Mouse (Mus musculus) CH12.LX (cell line): ENCODE results near the gene Ltbp2. TPM values are rescaled to one million over a fixed set of nuclear protein-coding genes. Genes with fewer than 3 reads are reported as not detected.

Experiments used
- DNase-seq: peaks from one replicate; pipeline ENCODE4 v3.0.0-alpha.2; 2013; ENCODE audit errors: extremely low read depth
- H3K27ac ChIP-seq: 2 replicates; pipeline ENCODE4 v1.5.1; 2012; ENCODE audit warnings: low read depth, mild to moderate bottlenecking, control low read depth, moderate library complexity; ENCODE audit not compliant: insufficient read depth
- H3K27me3 ChIP-seq: replicated peaks from 2 replicates; pipeline ENCODE3; 2012; ENCODE audit warnings: inconsistent platforms
- H3K36me3 ChIP-seq, 2 experiments: replicated peaks in 1 of 2; 2 replicates each; pipeline versions ENCODE3 to v1.6.1; 2012; ENCODE audit warnings: inconsistent platforms in 1 of 2, low read length in 1 of 2, mild to moderate bottlenecking in 1 of 2, mixed read lengths in 1 of 2, moderate library complexity in 1 of 2; ENCODE audit not compliant: control insufficient read depth in 1 of 2, insufficient read depth in 1 of 2
- H3K4me1 ChIP-seq, 2 experiments: 2 replicates each; pipeline ENCODE4 v1.6.1; 2012; ENCODE audit warnings: inconsistent platforms in 1 of 2, moderate library complexity in 1 of 2; ENCODE audit not compliant: insufficient read depth in 2 of 2, control insufficient read depth in 1 of 2
- H3K4me2 ChIP-seq: 2 replicates; pipeline ENCODE4 v1.6.1; 2012; ENCODE audit warnings: low read depth, mild to moderate bottlenecking, control low read depth; ENCODE audit not compliant: poor library complexity, insufficient read depth, severe bottlenecking
- H3K4me3 ChIP-seq, 3 experiments: fragments of 150-350 bp in 1 of 3; sonication (generic) in 1 of 3; replicated peaks in 1 of 3; 2 replicates each; pipeline versions ENCODE3 to v1.5.1; 2011 to 2012; ENCODE audit warnings: low read depth in 2 of 3, low read length in 2 of 3, mild to moderate bottlenecking in 2 of 3, moderate library complexity in 2 of 3, control low read depth in 1 of 3, improper control_type of control experiment in 1 of 3, inconsistent platforms in 1 of 3, mixed read lengths in 1 of 3; ENCODE audit not compliant: poor library complexity in 1 of 3
- H3K79me2 ChIP-seq: replicated peaks from 2 replicates; pipeline ENCODE4 v1.6.1; 2012; ENCODE audit warnings: mild to moderate bottlenecking, moderate library complexity; ENCODE audit not compliant: control insufficient read depth, poor library complexity, insufficient read depth, severe bottlenecking; ENCODE audit errors: extremely low read depth
- H3K9ac ChIP-seq: 2 replicates; pipeline ENCODE4 v1.6.1; 2012; ENCODE audit warnings: low read depth, mild to moderate bottlenecking, control low read depth, moderate library complexity; ENCODE audit not compliant: insufficient read depth
- H3K9me3 ChIP-seq: replicated peaks from 2 replicates; pipeline ENCODE3; 2012; ENCODE audit warnings: low read length, inconsistent platforms, mixed read lengths
- BHLHE40 ChIP-seq: IDR thresholded peaks from 2 replicates; pipeline ENCODE4 v1.6.1; 2011; ENCODE audit warnings: mild to moderate bottlenecking, low read depth, low read length, improper control_type of control experiment
- CHD2 ChIP-seq: IDR thresholded peaks from 2 replicates; pipeline ENCODE4 v1.6.1; 2011; ENCODE audit warnings: low read length, improper control_type of control experiment
- CTCF ChIP-seq, 2 experiments: IDR thresholded peaks in 1 of 2; conservative IDR thresholded peaks in 1 of 2; 2 replicates each; pipeline ENCODE4 v1.5.1; 2011 to 2012; ENCODE audit warnings: low read depth in 2 of 2, low read length in 2 of 2, improper control_type of control experiment in 1 of 2, inconsistent platforms in 1 of 2, mild to moderate bottlenecking in 1 of 2, moderate library complexity in 1 of 2
- E2F4 ChIP-seq: IDR thresholded peaks from 2 replicates; pipeline ENCODE4 v1.6.1; 2011; ENCODE audit warnings: low read depth, low read length, improper control_type of control experiment; ENCODE audit not compliant: insufficient replicate concordance
- ELF1 ChIP-seq: IDR thresholded peaks from 2 replicates; pipeline ENCODE4 v1.6.1; 2014; ENCODE audit warnings: low read depth, mild to moderate bottlenecking, inconsistent platforms, low read length, improper control_type of control experiment
- EP300 ChIP-seq: IDR thresholded peaks from 2 replicates; pipeline ENCODE4 v1.6.1; 2011; ENCODE audit warnings: low read length, improper control_type of control experiment
- ETS1 ChIP-seq: conservative IDR thresholded peaks from 2 replicates; pipeline ENCODE4 v1.6.1; 2012; ENCODE audit warnings: low read depth, mild to moderate bottlenecking, inconsistent platforms, low read length, improper control_type of control experiment, moderate library complexity
- GABPA ChIP-seq: IDR thresholded peaks from 2 replicates; pipeline ENCODE4 v1.6.1; 2012; ENCODE audit warnings: low read depth, low read length, improper control_type of control experiment, inconsistent platforms; ENCODE audit not compliant: insufficient replicate concordance
- IRF4 ChIP-seq: IDR thresholded peaks from 2 replicates; pipeline ENCODE4 v1.6.1; 2014; ENCODE audit warnings: low read depth, mild to moderate bottlenecking, inconsistent platforms, low read length, improper control_type of control experiment
- KAT2A ChIP-seq: IDR thresholded peaks from 2 replicates; pipeline ENCODE4 v1.6.1; 2012; ENCODE audit warnings: low read length, improper control_type of control experiment, inconsistent platforms; ENCODE audit not compliant: insufficient replicate concordance
- MAX ChIP-seq: IDR thresholded peaks from 2 replicates; pipeline ENCODE4 v1.6.1; 2011; ENCODE audit warnings: low read length, improper control_type of control experiment
- NELFE ChIP-seq: IDR thresholded peaks from 2 replicates; pipeline ENCODE4 v1.6.1; 2011; ENCODE audit warnings: low read depth, low read length, improper control_type of control experiment
- PAX5 ChIP-seq: IDR thresholded peaks from 2 replicates; pipeline ENCODE4 v1.6.1; 2012; ENCODE audit warnings: low read length, inconsistent platforms, mixed read lengths
- POLR2A ChIP-seq: IDR thresholded peaks from 2 replicates; pipeline ENCODE4 v1.6.1; 2011; ENCODE audit warnings: low read depth, mild to moderate bottlenecking, improper control_type of control experiment, low read length
- RCOR1 ChIP-seq: conservative IDR thresholded peaks from 2 replicates; pipeline ENCODE4 v1.6.1; 2012; ENCODE audit warnings: low read depth, mild to moderate bottlenecking, inconsistent platforms, low read length, improper control_type of control experiment
- SIN3A ChIP-seq: IDR thresholded peaks from 2 replicates; pipeline ENCODE4 v1.6.1; 2012; ENCODE audit warnings: low read length, improper control_type of control experiment, inconsistent platforms
- SMC3 ChIP-seq: IDR thresholded peaks from 2 replicates; pipeline ENCODE4 v1.6.1; 2011; ENCODE audit warnings: low read depth, low read length, improper control_type of control experiment
- USF2 ChIP-seq: conservative IDR thresholded peaks from 2 replicates; pipeline ENCODE4 v1.6.1; 2011; ENCODE audit warnings: low read depth, low read length, improper control_type of control experiment
- ZC3H11A ChIP-seq: IDR thresholded peaks from 2 replicates; pipeline ENCODE4 v1.6.1; 2012; ENCODE audit warnings: low read depth, mild to moderate bottlenecking, inconsistent platforms, low read length, improper control_type of control experiment
- ZKSCAN1 ChIP-seq: IDR thresholded peaks from 2 replicates; pipeline ENCODE4 v1.6.1; 2012; ENCODE audit warnings: low read depth, inconsistent platforms, low read length, improper control_type of control experiment, borderline replicate concordance
- dilution Hi-C: fragments of 300-500 bp; cut with MboI; formaldehyde crosslinking; loops from 2 replicates; pipeline ENCODE4 v1.14.3; 2020; ENCODE audit warnings: low sequenced_read_pairs; ENCODE audit not compliant: extremely low pct_unique_long_range_greater_than_20kb, extremely low pct_ligation_motif_present
- in situ Hi-C: fragments of 300-500 bp; cut with MboI; formaldehyde crosslinking; loops from 3 replicates; pipeline ENCODE4 v1.14.3; 2019; ENCODE audit warnings: low sequenced_read_pairs, low pct_ligation_motif_present, low pct_unique_long_range_greater_than_20kb, mixed read lengths
- polyA plus RNA-seq: library from polyadenylated mRNA; unstranded; fragments of >175 nt; gene quantifications from 2 replicates; pipeline ENCODE4 v1.2.1, GENCODE M21; 2012; ENCODE audit warnings: low read depth; ENCODE audit not compliant: insufficient read length
- total RNA-seq, 2 experiments: library from RNA; depleted of rRNA; stranded (reverse); fragments of 300-350 nt in 1 of 2; fragments of >200 nt in 1 of 2; gene quantifications; 2 replicates each; pipeline ENCODE4 v1.2.3; 2012 to 2014

Ltbp2 gene
- total and polyA plus RNA-seq, 3 experiments = 0.25 to 0.97 TPM; not detected in 1

- no peak overlapping the region for H3K4me2 ChIP-seq
- H3K27me3 ChIP-seq = no peaks in the 10 kb centered on the region
- no peak overlapping the region for H3K27ac ChIP-seq
- dilution Hi-C loops = no loop called here
- TF ChIP-seq PAX5 (no peak), BHLHE40 (no peak), EP300 (no peak)
- H3K4me1 ChIP-seq = peaks cover 0 to 15% of the 10 kb centered on the region in 2 experiments; a peak in 2 of 4 replicates
- H3K4me3 ChIP-seq = no peak overlapping the region
- H3K36me3 ChIP-seq = peaks cover 3 to 20% of the 10 kb centered on the region in 2 experiments
- H3K79me2 ChIP-seq = no peaks in the 10 kb centered on the region
- no peaks in the 10 kb centered on the region for H3K9me3 ChIP-seq
- in situ Hi-C loops = loop anchor here (5.0 kb wide), 2 partner anchors 78 to 103 kb away; no protein-coding TSS in a partner anchor
- no peak for DNase-seq
- no peak overlapping the region for H3K9ac ChIP-seq
These were observed 125.7 kb downstream of the Ltbp2 start for GRCm38 (mm10) chr12:84750661-84751060.

GRCm38 (mm10) chr12:84748134-84748533 is 128.2 kb downstream of the Ltbp2 start:
- no peak for DNase-seq
- in situ Hi-C loops = no loop called here
- no peaks in the 10 kb centered on the region for H3K79me2 ChIP-seq
- TF ChIP-seq ETS1 = no peak
- TF ChIP-seq MAX = no peak
- no peak for TF ChIP-seq RCOR1
- no peak for TF ChIP-seq SIN3A
- TF ChIP-seq IRF4 = no peak
- TF ChIP-seq ZC3H11A = no peak
- TF ChIP-seq GABPA = no peak
- TF ChIP-seq, all 38 proteins: peak for 0
- dilution Hi-C loops = no loop called here
- Histone ChIP-seq H3K4me2 (no peak overlapping the region), H3K36me3 (no peaks in the 10 kb centered on the region), H3K27ac (no peak overlapping the region), H3K9ac (no peak overlapping the region), H3K9me3 (no peaks in the 10 kb centered on the region), H3K4me3 (no peak overlapping the region), H3K4me1 (peaks cover 0 to 20% of the 10 kb centered on the region in 2 experiments; a peak in 2 of 4 replicates), H3K27me3 (no peaks in the 10 kb centered on the region)

GRCm38 (mm10) chr12:84745700-84746099 is 130.6 kb downstream of the Ltbp2 start:
- dilution Hi-C loops = no loop called here
- Histone ChIP-seq H3K4me1 (peaks cover 0 to 25% of the 10 kb centered on the region in 2 experiments; a peak in 2 of 4 replicates), H3K27ac (no peak overlapping the region), H3K27me3 (no peaks in the 10 kb centered on the region), H3K79me2 (no peaks in the 10 kb centered on the region), H3K4me2 (no peak overlapping the region), H3K9me3 (no peaks in the 10 kb centered on the region), H3K9ac (no peak overlapping the region), H3K4me3 (no peak overlapping the region), H3K36me3 (no peaks in the 10 kb centered on the region)
- DNase-seq = no peak
- in situ Hi-C loops = no loop called here
- TF ChIP-seq USF2 (no peak), CHD2 (no peak), SMC3 (no peak), CTCF (conservative IDR thresholded peaks at IDR 0.05 in 1 of 2, IDR thresholded peaks at IDR 0.05 in 1 of 2; ENCODE audit: low read depth in 2 of 2, low read length in 2 of 2) (no peak), E2F4 (no peak), ZKSCAN1 (no peak), KAT2A (no peak), ZC3H11A (no peak), POLR2A (no peak), ELF1 (no peak), NELFE (no peak)
